11 mouse cellular contexts compared by ENCODE assay signal in genomic region chr17:15299743-15300371, GRCm38 (mm10).
A peak's percentile ranks its signal among the peaks of the same experiment; 100 is the strongest.
DNase-seq lines count a peak whose midpoint lies in the region; ATAC-seq lines count a peak whose summit lies in the region.
"Had no signal": no experiment of that assay in that cellular context is flagged by ENCODE, and none has a peak within 500 bp of the region (broad histone marks: within the 10 kb centered on the region; RNA-seq: fewer than 3 reads in every experiment).

No protein-coding gene starts in this region.

- H3K27me3 ChIP-seq in kidney, embryonic 16.5 days (ENCODE audit: insufficient read depth, low read length) = no peaks in the 10 kb centered on the region
- H3K27me3 ChIP-seq: CH12.LX had no signal

- no peaks in the 10 kb centered on the region for H3K4me1 ChIP-seq in kidney, embryonic 16.5 days (ENCODE audit: insufficient read depth, low read length)

- no peak overlapping the region for H3K9ac ChIP-seq in kidney, embryonic 16.5 days (replicated peaks; ENCODE audit: low read length)

- H3K36me3 ChIP-seq in kidney, embryonic 16.5 days (ENCODE audit: insufficient read depth, low read length) = no peaks in the 10 kb centered on the region

- H3K27ac ChIP-seq in kidney, embryonic 16.5 days (ENCODE audit: low read length) = no peak overlapping the region

- DNase-seq in kidney, adult 18-20 months = no peak
- DNase-seq in NIH3T3 (ENCODE audit: low read depth) (peak; percentile 21), adipocyte (ENCODE audit: low spot score) (no peak)
- DNase-seq in lung, adult 18-20 months = peak; percentile 62 to 78
- DNase-seq in testis, postnatal 14 days (ENCODE audit: low spot score) = no peak
- DNase-seq: cerebellum, adult 2 months; right cerebral cortex, postnatal 4 days had no signal

- H3K4me2 ChIP-seq in kidney, embryonic 16.5 days (replicated peaks; ENCODE audit: low read depth, low read length) = no peak overlapping the region

- ATAC-seq in kidney, embryonic 16.5 days (ENCODE audit: low FRiP score, low TSS enrichment) = 0 out of 2 replicates have a peak, but pooled peaks have one; percentile 51
- ATAC-seq in neutrophil, adult 5-6 weeks (ENCODE audit: extremely low read depth, insufficient number of reproducible peaks, low FRiP score, poor library complexity, severe bottlenecking) = 0 out of 2 replicates have a peak, but pooled peaks have one; percentile 6
- no peak for ATAC-seq in CD4-positive, CD25-positive, alpha-beta regulatory T cell, adult 4 months

- H3K4me3 ChIP-seq in kidney, embryonic 16.5 days (ENCODE audit: low read length) = no peak overlapping the region

- 59% methylated on average over 13 of the region's 13 CpGs for WGBS in kidney, embryonic 16.5 days

- H3K9me3 ChIP-seq in kidney, embryonic 16.5 days (ENCODE audit: low read length) = no peaks in the 10 kb centered on the region

Comparison
In these comparisons a context has a peak if more than half of its experiments do, and no peak if none do; other contexts are left out.
1. DNase-seq: peak in NIH3T3 (single experiment) and lung, adult 18-20 months (2 of 2); none in kidney, adult 18-20 months (single experiment), adipocyte (single experiment) and testis, postnatal 14 days (single experiment).